Mouse (Mus musculus) thymus, postnatal 36 days (tissue): ENCODE measurements around the gene Tmem218.

Experiments
- DNase-seq, 2 experiments: peaks; one replicate each; pipeline ENCODE4 v3.0.0; 2022; ENCODE audit warnings: mixed read lengths in 2 of 2

The Tmem218 gene

DNA sequence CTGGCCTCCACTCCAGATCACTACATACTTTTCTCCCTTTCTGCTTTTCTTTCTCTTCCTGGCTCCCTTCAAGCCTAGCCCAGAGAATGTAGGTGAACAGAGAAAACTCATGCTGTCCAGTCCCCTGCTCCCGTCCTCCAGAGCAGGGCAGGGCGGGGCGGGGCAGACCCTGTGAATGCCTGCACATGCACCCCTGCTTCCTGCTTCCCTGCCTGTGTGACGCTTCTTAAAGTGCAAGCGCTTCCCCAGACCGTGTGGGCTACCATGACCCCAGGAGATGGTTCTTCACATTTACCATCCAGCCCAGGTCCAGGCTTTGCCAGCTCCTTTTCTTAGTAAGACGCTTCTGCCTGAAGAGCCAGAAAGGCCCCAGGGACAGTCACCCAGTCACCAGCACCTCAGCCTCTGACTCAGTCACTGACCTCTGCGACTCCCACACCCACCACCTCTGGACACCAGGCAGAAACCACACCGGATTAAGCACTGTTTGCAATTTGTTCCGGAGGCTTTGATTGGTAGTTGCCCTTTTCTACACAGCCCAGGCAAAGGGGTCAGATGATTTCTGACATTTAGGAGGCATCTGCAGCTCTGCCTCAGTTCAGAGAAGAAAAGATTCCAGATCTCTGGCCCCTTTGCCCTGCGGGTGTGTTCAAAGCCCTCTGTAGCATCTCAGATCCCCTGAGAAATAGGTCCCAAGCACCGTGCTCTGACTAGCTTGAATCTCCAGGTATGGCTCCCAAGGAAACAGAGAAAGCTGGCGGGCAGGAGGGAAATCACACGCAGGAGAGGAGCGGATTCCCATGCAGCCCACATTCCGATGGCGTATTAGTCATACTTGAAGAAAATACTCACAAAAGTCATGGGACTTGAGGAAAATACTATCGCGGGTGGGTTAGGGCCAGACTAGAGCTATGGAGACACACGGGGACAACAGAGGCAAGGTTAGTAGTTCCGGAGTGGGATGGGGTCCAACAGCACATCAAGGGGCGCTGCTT, 24.5 kb downstream of the Tmem218 start:
- DNase-seq = peak in 1 of 2 experiments; percentile 68

DNA sequence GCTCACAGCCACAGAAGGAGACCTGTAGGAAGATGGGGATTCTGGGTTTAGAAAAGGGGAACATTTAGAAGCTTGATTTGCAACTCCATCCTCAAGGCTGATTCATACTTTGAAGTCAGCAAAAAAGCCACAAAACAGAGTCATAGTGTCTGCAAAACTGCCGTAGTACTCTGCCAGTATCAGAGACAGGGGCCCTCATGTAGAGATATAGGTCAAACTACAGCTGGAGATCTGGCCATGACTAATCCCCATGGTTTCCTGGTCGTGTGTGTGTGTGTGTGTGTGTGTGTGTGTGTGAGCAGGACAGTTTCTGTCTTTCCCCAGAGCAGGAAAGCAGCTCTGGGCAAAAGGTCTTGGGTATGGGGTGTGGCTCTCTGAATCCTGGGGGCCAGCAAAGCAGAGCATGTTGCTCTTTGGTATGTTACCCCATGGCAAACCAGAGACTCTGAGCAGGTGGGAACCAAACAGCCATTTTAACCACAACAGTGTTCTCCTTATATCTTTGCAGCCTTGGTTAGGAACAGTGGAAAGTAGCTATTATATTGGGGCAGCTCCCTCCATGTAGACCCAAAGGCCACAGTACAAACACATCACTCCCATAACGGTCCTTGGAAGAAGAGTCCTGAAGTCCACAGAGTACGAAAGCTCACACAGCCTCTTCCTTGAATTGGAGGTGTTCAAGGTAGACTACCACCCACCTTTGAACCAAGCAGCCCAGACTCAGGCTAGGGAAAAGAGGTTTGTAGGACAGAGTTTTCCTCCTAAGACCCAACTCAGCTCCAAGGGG, 28.1 kb downstream of the Tmem218 start:
- DNase-seq = peak; percentile 59 to 65

DNA sequence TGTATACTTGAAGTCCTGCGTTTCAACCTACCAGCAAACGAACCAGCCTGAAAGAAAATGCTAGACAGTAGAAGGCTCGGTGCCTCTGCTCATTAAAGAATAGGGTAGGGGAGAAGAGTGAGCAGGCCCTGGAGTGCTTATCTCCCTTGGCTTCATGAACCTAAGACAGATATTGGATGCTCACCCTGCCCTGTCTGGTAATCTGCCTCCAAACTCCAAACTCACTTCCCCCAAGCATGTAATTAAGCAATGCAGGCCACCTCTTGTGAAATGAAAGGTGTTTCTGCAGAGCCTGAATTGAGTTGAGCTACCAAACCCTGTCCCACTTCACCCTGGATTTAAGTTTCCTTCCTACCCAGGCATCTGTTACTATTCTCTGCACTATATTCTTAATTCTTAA, 34.7 kb downstream of the Tmem218 start:
- no peak for DNase-seq

DNA sequence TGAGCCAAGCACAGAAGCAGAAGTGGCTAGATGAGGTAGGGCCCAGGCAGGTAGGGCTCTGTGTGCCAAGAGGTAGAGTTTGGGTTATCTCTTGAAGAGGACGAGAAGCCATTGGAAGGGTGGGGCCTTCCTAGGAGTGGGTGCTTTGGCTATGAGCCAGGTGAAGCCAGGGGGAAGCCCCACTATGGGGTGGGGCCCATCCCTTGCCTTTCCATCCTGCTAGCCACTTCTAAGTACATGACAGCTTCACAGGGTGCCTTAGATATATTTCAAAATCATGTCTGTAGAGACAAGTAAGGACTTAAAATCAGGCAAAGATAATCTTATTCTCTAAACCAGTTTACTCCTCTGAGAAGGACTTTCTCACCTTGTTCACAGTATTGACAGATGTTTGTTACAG, 36.6 kb downstream of the Tmem218 start:
- no peak for DNase-seq

DNA sequence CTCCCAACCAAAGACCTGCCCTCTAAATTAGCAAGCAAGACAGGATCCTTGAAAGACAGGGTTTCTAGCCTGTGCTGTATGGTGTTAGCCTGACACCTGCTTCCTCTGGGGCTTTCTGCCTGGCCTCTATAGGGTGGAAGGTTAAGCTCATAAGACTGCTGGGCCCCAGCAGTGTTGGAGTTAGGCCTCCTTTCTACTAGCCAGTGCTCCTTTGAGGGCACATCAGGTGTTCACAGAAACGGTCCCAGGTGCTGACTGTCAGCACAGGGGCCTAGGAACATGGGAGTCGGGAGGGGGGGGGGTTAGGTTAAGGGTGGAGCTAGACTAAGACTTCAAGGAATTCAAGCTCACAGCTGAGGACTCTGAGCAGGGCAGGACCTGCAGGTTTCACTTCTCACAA, 37.4 kb downstream of the Tmem218 start:
- peak in 1 of 2 experiments; percentile 40 for DNase-seq

DNA sequence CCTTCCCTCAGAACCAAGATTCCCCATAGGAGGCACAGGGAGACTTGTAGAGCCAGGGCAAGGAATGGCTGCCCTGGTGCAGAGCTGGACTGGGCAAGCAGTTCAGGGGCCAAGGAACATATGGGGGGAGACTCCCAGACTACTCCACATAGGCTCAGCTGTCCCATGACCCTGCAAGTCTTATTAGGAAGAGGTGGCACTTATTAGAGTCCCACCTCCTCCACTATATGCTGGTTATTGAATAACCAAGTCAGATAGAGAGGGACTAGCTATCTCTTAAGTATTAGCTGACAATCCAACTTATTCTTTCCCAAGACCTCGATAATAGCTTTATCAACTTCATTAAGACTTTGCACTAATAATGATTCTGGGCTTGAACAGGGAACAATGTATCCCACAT, 37.8 kb downstream of the Tmem218 start:
- DNase-seq = no peak

DNA sequence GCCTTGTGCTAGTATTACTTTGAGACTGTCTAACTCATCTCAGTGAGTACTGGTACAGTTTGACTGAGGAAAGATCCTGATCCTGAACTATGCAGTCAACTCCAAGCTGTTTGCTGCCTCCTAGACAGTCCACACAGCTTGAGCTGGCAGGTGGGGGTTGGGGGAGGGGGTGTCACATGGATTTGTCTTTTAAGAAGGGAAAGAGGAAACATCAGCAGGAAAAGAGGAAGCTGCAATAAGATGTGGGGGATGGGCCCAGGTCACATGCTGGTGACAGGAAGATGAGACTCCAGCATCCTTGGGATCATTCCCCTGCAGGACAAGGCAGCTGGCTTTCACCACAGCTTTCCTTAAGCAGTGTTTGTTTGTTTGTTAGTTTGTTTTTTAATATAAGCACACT, 39.4 kb downstream of the Tmem218 start:
- peak in 1 of 2 experiments; percentile 44 for DNase-seq

DNA sequence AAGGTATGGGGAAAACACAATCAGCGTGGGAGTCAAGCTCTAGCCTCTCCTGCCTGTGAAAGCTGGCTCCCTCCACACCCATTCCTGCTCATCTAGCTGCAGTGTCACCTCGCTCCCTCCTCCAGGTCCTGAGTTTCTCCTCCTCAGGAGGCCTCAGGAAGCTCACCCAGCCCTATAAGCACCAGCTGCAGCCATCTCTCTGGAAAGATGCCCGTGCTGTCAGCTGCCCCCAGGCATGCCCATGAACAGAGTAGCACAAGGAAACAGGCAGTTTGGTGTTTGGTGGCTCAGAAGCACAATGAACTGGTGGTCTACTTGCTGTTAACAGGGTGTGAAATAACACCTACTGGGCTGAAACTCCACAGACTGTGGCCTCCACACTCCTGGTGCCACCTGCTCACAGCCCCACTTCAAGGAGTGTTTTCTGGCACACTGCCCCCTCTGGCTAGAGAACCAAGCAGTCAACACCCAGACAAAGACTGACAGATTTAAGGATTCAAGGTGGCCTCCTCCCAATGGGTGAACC, 40.4 kb downstream of the Tmem218 start:
- DNase-seq = peak in 1 of 2 experiments; percentile 63

DNA sequence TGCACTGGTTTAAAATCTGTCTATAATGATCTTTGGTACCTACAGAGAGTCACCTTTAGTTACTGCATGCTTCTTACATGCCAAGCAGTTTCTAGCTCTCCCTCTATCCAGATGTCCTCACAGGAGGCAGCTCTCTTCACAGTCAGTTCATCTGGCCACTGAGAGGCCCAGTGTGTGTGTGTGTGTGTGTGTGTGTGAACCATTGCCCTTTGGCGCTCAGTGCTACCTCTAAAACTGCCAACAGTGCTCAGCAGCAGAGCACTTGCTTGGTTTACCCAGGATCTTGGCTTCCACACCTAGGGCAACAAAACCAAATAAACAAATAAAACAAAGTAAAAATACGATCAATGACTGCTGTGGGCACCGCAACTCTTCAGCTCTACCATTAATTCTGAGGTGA, 42.0 kb downstream of the Tmem218 start:
- no peak for DNase-seq

DNA sequence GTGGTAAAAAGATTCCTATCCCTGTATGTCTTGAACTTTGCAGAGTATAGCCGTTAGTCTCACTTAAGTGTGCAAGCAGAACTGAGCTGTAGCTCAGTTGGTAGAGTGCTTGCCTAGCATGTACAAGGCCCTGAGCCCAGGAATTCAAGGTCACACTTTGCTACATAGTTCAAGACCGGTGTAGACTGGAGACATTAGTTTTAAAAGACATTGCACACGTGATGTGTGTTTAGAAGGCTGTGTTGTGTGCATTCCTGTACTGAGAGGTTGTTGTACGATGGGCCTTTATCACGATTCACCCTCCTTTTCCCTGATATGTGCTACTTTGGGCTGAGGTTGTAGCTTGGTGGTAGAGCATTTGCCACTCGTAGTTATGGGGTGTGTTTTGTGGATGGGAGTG, 42.6 kb downstream of the Tmem218 start:
- no peak for DNase-seq

DNA sequence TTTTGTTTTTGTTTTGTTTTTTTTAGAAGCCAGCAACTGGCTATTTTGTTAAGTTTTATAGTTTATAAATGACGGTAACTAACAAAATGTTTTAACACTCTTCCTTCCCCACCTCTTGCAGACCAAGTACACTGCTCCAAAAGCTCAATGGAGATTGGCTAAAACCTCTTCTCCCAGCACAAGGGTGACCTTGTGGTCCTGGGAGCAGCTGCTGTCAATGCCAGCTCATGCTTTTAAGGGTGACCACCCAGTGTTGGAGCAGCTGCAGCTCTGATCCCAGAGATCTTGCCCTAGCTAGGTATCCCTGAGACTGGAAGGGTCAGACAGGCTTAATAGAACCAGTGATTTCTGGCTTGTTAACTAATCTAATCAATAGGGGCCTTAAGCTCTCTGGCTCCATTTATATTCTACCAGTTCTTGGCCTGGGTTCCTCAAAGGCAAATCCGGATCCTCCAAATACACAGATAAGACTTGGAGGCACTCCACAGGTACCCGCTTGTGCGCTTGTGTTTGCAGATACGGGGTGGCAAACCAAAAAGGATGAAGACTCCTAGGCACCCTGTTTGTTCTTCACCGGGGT, 46.6 kb downstream of the Tmem218 start:
- no peak for DNase-seq

DNA sequence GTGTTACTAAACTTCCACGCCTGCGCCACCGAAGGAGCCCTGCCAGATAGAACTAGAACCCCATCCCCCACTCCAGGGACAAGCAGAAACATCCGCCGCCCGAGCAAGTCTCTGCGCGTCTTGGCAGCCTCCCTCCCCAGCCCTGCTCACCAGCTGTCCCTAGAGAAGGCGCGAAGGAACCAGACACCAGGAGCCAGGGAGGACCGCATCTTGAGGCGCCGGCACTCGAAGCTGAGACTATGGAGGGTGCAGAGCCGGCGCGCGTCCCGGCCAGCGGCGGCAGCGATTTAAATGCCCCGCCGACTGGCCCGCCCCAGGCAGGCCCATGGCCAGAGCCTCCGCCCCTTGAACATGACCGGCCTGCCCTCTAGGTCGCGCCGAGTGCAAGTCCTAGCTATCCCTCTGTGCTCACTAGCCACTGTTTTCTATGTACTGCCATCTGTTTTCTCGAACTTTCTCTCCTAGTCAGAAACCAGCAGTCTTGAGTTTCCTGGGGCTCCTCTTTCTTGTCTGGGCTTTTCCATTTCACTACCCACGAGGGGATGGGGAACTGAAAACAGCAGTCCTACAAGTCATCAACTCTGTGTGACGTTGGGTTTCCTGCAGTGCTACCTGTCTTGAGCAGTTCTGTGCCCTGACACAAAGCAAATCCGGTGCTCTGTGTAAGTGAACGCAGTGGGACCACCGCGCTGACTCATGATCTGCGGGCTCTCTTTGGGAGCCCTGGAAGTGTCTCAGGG, 47.3 kb downstream of the Tmem218 start, which contains the start of gene Slc37a2:
Slc37a2 (minus strand) TSS at position 590 of the 740 bp plus-strand sequence.
- peak; percentile 76 to 81 for DNase-seq

DNA sequence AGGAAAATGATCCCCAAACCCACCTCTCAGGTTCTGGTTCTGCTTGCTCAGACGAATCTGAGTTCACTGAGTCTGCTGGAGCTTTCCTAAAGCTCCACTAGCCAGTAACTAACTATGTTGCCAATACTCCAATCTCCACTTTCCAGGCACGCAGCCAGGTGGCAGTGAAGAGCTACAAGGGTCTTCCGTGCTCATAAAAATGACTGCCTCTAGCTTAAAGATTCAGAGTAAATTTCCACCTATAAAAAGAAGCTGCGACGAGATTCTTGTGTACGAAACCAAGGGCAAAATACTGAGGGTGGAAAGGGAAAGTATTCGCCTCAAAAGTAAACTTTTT, 47.8 kb downstream of the Tmem218 start:
- DNase-seq = peak; percentile 73 to 76

DNA sequence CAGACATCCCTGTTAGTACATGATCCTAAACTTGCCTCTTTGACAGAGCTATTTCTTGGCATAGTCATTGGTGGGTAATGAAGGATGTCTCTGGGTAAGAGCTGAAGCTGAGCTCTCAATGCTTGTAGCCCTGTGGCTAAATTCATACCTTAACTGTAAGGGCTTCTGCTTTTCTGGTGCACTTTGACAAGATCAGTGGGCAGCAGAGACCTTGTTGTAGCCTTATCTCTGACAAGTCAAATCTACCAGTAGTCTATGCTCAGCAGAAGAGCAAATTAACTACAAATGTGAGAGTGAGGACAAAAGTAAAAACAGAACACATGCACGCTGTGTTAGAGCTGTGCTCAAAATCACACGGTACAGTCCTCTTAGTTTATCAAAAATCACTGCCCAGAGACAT, 58.6 kb downstream of the Tmem218 start:
- DNase-seq = no peak
